Comparison of ENCODE assay signal across 27 mouse cellular contexts in genomic region chr12:72970620-72971019, GRCm38 (mm10). TPM values are rescaled to one million over a fixed set of nuclear protein-coding genes. Genes with fewer than 3 reads are reported as not detected.
"Had no signal": no experiment of that assay in that cellular context is flagged by ENCODE, and none has a peak within 500 bp of the region (broad histone marks: within the 10 kb centered on the region; RNA-seq: fewer than 3 reads in every experiment).

No protein-coding gene starts in this region.

- H3K4me1 ChIP-seq: midbrain, embryonic 10.5 days; midbrain, embryonic 13.5 days; midbrain, embryonic 15.5 days; neural tube, embryonic 13.5 days; neural tube, embryonic 15.5 days had no signal

- H3K27ac ChIP-seq: liver, embryonic 14.5 days; midbrain, embryonic 10.5 days; midbrain, embryonic 13.5 days; midbrain, embryonic 15.5 days; neural tube, embryonic 13.5 days; neural tube, embryonic 15.5 days had no signal

- H3K4me3 ChIP-seq: megakaryocyte, embryonic 14.5 days; midbrain, embryonic 10.5 days; midbrain, embryonic 13.5 days; midbrain, embryonic 15.5 days; myocyte; neural tube, embryonic 13.5 days; neural tube, embryonic 15.5 days had no signal

- DNase-seq: lung, adult 18-20 months; lung, embryonic 14.5 days; lung, postnatal 10 days; lung, postnatal 4 days; right cerebral cortex, adult 18-20 months; right cerebral cortex, postnatal 25 days; right cerebral cortex, postnatal 4 days; spleen, adult 18-20 months; thymus, adult 18-20 months; thymus, postnatal 14 days; thymus, postnatal 36 days had no signal

- H3K9ac ChIP-seq: liver, embryonic 14.5 days; lung, embryonic 14.5 days; midbrain, embryonic 13.5 days; midbrain, embryonic 15.5 days; neural tube, embryonic 13.5 days; neural tube, embryonic 15.5 days had no signal

- H3K36me3 ChIP-seq: midbrain, embryonic 10.5 days; midbrain, embryonic 13.5 days; midbrain, embryonic 15.5 days; neural tube, embryonic 13.5 days; neural tube, embryonic 15.5 days had no signal

- H3K9me3 ChIP-seq: megakaryocyte, embryonic 14.5 days; midbrain, embryonic 10.5 days; midbrain, embryonic 13.5 days; midbrain, embryonic 15.5 days; neural tube, embryonic 13.5 days; neural tube, embryonic 15.5 days had no signal

- H3K4me2 ChIP-seq: liver, embryonic 11.5 days; lung, embryonic 14.5 days; midbrain, embryonic 13.5 days; midbrain, embryonic 15.5 days; neural tube, embryonic 13.5 days; neural tube, embryonic 15.5 days had no signal

- ATAC-seq: midbrain, embryonic 13.5 days; midbrain, embryonic 15.5 days had no signal

RNA-seq across cellular contexts. Expression of gene 4930447C04Rik, which starts 30.0 kb away (rescaled TPM):
- polyA plus RNA-seq: myocyte; small intestine, adult 2 months had no signal

RNA-seq across cellular contexts. Expression of gene Six6, which starts 30.9 kb away (rescaled TPM):
- polyA plus RNA-seq: liver, embryonic 11.5 days; liver, embryonic 14.5 days; liver, embryonic 16.5 days; lung, embryonic 14.5 days; lung, embryonic 16.5 days; myocyte; neural tube, embryonic 11.5 days; neural tube, embryonic 13.5 days; neural tube, embryonic 15.5 days; small intestine, adult 2 months; stomach, embryonic 14.5 days; stomach, embryonic 16.5 days; thymus, postnatal 0 days had no signal
